Mouse (Mus musculus) embryonic facial prominence, embryonic 14.5 days (tissue): ENCODE results near the gene Ccdc194. TPM values are rescaled to one million over a fixed set of nuclear protein-coding genes. Genes with fewer than 3 reads are reported as not detected.

Experiments used
- ATAC-seq: fragments of 200-750 bp; cut with Nextera tagmentation; 2 replicates; pipeline ENCODE4 v1.8.0; 2017; ENCODE audit warnings: low read depth, moderate number of reproducible peaks, moderate TSS enrichment
- DNase-seq: peaks from one replicate; pipeline ENCODE4 v3.0.0-alpha.2; 2015; ENCODE audit warnings: low spot score
- H3K27ac ChIP-seq: fragments of 300-500 bp; sonication (generic); replicated peaks from 2 replicates; pipeline ENCODE4 v1.5.1; 2014; ENCODE audit warnings: low read depth, mild to moderate bottlenecking, low read length, moderate library complexity
- H3K27me3 ChIP-seq: fragments of 300-500 bp; sonication (generic); replicated peaks from 2 replicates; pipeline ENCODE4 v1.6.1; 2014; ENCODE audit warnings: low read length; ENCODE audit not compliant: control insufficient read depth, insufficient read depth
- H3K36me3 ChIP-seq: fragments of 300-500 bp; sonication (generic); 2 replicates; pipeline ENCODE4 v1.6.1; 2014; ENCODE audit warnings: low read length, mixed read lengths; ENCODE audit not compliant: control insufficient read depth, insufficient read depth
- H3K4me1 ChIP-seq: fragments of 300-500 bp; sonication (generic); 2 replicates; pipeline ENCODE4 v1.6.1; 2014; ENCODE audit warnings: antibody characterized with exemption, low read length; ENCODE audit not compliant: control insufficient read depth, insufficient read depth
- H3K4me2 ChIP-seq: fragments of 300-500 bp; sonication (generic); 2 replicates; pipeline ENCODE4 v1.6.1; 2014; ENCODE audit warnings: low read depth, mild to moderate bottlenecking, low read length, moderate library complexity, mixed read lengths
- H3K4me3 ChIP-seq: fragments of 300-500 bp; sonication (generic); 2 replicates; pipeline ENCODE4 v1.5.1; 2014; ENCODE audit warnings: low read depth, mild to moderate bottlenecking, low read length
- H3K9ac ChIP-seq: fragments of 300-500 bp; sonication (generic); 2 replicates; pipeline ENCODE4 v1.6.1; 2014; ENCODE audit warnings: low read depth, mild to moderate bottlenecking, low read length, moderate library complexity, mixed read lengths
- H3K9me3 ChIP-seq: fragments of 300-500 bp; sonication (generic); 2 replicates; pipeline ENCODE4 v1.6.1; 2016; ENCODE audit warnings: low read length; ENCODE audit not compliant: control insufficient read depth
- WGBS: fragments of 180-500 bp; shearing (Covaris S2); extraction: QIAGEN DNeasy Blood & Tissue Kit; methylation state at CpG from one replicate; pipeline ENCODE4 v1.1.7; 2014; 5-methylcytosine and 5-hydroxymethylcytosine counted together
- polyA plus RNA-seq: library from polyadenylated mRNA; unstranded; fragments of >200 nt; fragmentation: Nextera tagmentation; extraction: Ambion mirVana; gene quantifications from 2 replicates; pipeline ENCODE4 v1.2.1, GENCODE M21; 2014

Ccdc194 gene
- polyA plus RNA-seq, 1 experiment from 2014 or later: 3.5 TPM

DNA sequence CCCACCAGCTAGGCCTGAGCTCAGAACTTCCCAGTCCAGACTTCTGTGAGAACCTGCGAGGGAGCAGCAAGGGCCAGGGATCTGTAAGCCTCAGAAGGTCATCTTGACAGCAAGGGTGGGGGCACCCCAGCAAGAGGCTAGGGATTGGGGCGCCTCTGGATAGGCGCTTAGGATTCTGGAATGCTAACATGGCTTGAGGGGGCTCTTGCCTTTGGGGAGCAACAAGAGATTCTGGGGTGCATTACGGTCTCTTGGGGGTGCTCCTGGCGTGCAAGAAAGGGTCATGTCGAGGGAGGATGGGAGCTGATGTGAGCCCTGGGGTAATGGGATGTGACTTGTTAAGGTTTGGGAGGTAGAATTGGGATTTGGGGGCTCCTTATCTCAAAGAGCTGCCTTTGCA, 43.4 kb upstream of the Ccdc194 start:
- no peak for ATAC-seq
- Histone ChIP-seq H3K9me3 (no peaks in the 10 kb centered on the region), H3K4me2 (peak overlapping the region; percentile 87), H3K4me3 (peak overlapping the region; percentile 62), H3K27me3 (no peaks in the 10 kb centered on the region; the same call in 1 of the 2 replicates), H3K27ac (peak overlapping the region; percentile 81; the same call in 1 of the 2 replicates), H3K9ac (peak overlapping the region; percentile 74; the same call in 1 of the 2 replicates), H3K36me3 (no peaks in the 10 kb centered on the region), H3K4me1 (peaks cover 19% of the 10 kb centered on the region; the same call in 1 of the 2 replicates)
- 10% methylated on average over 6 of the region's 6 CpGs for WGBS
- no peak for DNase-seq

GRCm38 (mm10) chr8:71568387-71568937, 43.0 kb upstream of the Ccdc194 start, which contains the start of gene Slc27a1:
Gene Slc27a1, plus strand, starts transcription at chr8:71568882.
- Histone ChIP-seq H3K4me2 (peak within 1 kb of the TSS; percentile 87), H3K9me3 (no peaks in the 10 kb centered on the region), H3K4me3 (peak within 1 kb of the TSS; percentile 62), H3K9ac (peak within 1 kb of the TSS; percentile 74), H3K4me1 (peaks cover 19% of the 10 kb centered on the region; the same call in 1 of the 2 replicates), H3K36me3 (no peaks in the 10 kb centered on the region), H3K27me3 (peaks cover 3% of the 10 kb centered on the region; the same call in 1 of the 2 replicates), H3K27ac (peak within 1 kb of the TSS; percentile 81)
- 8% methylated on average over 13 of the region's 13 CpGs for WGBS
- no peak for ATAC-seq
- no peak for DNase-seq

- Histone ChIP-seq H3K27me3 (peaks cover 11% of the 10 kb centered on the region), H3K36me3 (no peaks in the 10 kb centered on the region), H3K9ac (no peak overlapping the region), H3K9me3 (no peaks in the 10 kb centered on the region), H3K4me1 (peaks cover 15% of the 10 kb centered on the region; the same call in 1 of the 2 replicates), H3K4me2 (no peak overlapping the region), H3K4me3 (no peak overlapping the region), H3K27ac (no peak overlapping the region)
- no peak for DNase-seq
- WGBS: 70% methylated on average over 7 of the region's 7 CpGs
- no peak for ATAC-seq
Measured at GRCm38 (mm10) chr8:71567587-71567986, 42.1 kb upstream of the Ccdc194 start.

DNA sequence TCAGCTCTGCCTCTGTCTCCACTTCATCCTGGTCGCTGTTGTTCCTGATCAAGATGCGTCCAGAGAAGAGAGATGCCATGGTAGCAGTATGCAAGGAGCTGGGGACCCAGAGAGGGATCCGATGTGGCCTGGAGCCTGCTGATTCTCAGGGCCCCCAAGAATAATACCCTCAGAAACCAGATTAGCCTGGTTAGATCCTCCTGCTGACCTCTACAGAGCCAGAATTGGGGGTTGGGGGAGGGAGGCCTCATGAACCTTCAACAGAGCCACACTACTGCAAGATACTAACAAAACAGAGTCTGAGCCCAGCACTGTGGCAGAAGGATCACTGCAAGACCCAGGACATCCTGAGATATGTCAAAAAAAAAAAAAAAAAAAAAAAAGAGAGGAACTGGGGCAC, 41.0 kb upstream of the Ccdc194 start, which contains the start of gene Nxnl1:
Gene Nxnl1, minus strand, starts transcription at position 101 of the 400 bp plus-strand sequence.
- Histone ChIP-seq H3K4me2 (no peak within 1 kb of the TSS), H3K36me3 (no peaks in the 10 kb centered on the region), H3K9me3 (no peaks in the 10 kb centered on the region), H3K4me1 (peaks cover 14% of the 10 kb centered on the region; the same call in 1 of the 2 replicates), H3K27me3 (peaks cover 22% of the 10 kb centered on the region), H3K9ac (peak within 1 kb of the TSS; percentile 34; the same call in 1 of the 2 replicates), H3K27ac (no peak within 1 kb of the TSS), H3K4me3 (no peak within 1 kb of the TSS)
- no peak for ATAC-seq
- no peak for DNase-seq
- WGBS: 72% methylated on average over 3 of the region's 3 CpGs

GRCm38 (mm10) chr8:71563992-71564391, 38.5 kb upstream of the Ccdc194 start:
- Histone ChIP-seq H3K27me3 (peaks cover 45% of the 10 kb centered on the region), H3K4me2 (no peak overlapping the region), H3K4me3 (no peak overlapping the region), H3K36me3 (no peaks in the 10 kb centered on the region), H3K27ac (no peak overlapping the region), H3K9me3 (no peaks in the 10 kb centered on the region), H3K4me1 (0 out of 2 replicates have a peak, but pooled peaks cover 4% of the 10 kb centered on the region), H3K9ac (no peak overlapping the region)
- WGBS: 86% methylated on average over 4 of the region's 4 CpGs
- DNase-seq (no peak), ATAC-seq (no peak)

- Histone ChIP-seq H3K4me1 (no peaks in the 10 kb centered on the region), H3K9ac (peak overlapping the region; percentile 40; the same call in 1 of the 2 replicates), H3K27me3 (peaks cover 58% of the 10 kb centered on the region), H3K4me3 (peak overlapping the region; percentile 31), H3K36me3 (no peaks in the 10 kb centered on the region), H3K9me3 (no peaks in the 10 kb centered on the region), H3K27ac (no peak overlapping the region), H3K4me2 (peak overlapping the region; percentile 52)
- 1% methylated on average over 30 of the region's 33 CpGs for WGBS
- DNase-seq: no peak
- ATAC-seq: peak; percentile 50; the same call in 1 of the 2 replicates
Measured at GRCm38 (mm10) chr8:71562751-71563150, 37.2 kb upstream of the Ccdc194 start.

DNA sequence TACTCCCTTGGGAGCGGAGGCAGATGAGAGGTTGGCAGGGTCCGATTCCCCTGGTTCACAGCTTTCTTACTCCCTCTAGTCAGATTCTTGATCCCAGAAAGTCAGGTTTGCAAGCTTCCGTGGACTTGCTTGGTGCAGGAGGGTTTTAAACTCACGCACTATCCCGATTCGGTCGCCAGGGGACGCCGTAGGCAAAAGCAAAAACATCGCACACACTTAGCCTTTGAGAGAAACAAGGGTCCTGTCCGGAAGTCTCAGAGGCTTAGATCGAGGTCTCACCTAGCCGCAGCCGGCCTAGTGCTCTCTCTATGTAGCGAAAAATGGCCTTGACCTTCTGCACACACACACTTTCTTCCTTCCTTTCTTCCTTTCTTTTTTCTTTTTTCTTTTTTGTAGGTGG, 35.9 kb upstream of the Ccdc194 start:
- DNase-seq: peak; percentile 72
- Histone ChIP-seq H3K4me2 (no peak overlapping the region), H3K9me3 (no peaks in the 10 kb centered on the region), H3K4me3 (no peak overlapping the region), H3K4me1 (no peaks in the 10 kb centered on the region), H3K9ac (no peak overlapping the region), H3K27me3 (peaks cover 71% of the 10 kb centered on the region), H3K36me3 (no peaks in the 10 kb centered on the region), H3K27ac (no peak overlapping the region)
- WGBS: 3% methylated on average over 15 of the region's 15 CpGs
- peak; percentile 41; the same call in 1 of the 2 replicates for ATAC-seq

GRCm38 (mm10) chr8:71560765-71561164, 35.3 kb upstream of the Ccdc194 start:
- H3K4me3 ChIP-seq: no peak overlapping the region
- 75% methylated on average over 5 of the region's 5 CpGs for WGBS
- H3K4me2 ChIP-seq: no peak overlapping the region
- no peaks in the 10 kb centered on the region for H3K36me3 ChIP-seq
- no peak overlapping the region for H3K9ac ChIP-seq
- no peaks in the 10 kb centered on the region for H3K4me1 ChIP-seq
- DNase-seq (no peak), ATAC-seq (no peak)
- peaks cover 73% of the 10 kb centered on the region for H3K27me3 ChIP-seq
- no peak overlapping the region for H3K27ac ChIP-seq
- no peaks in the 10 kb centered on the region for H3K9me3 ChIP-seq

DNA sequence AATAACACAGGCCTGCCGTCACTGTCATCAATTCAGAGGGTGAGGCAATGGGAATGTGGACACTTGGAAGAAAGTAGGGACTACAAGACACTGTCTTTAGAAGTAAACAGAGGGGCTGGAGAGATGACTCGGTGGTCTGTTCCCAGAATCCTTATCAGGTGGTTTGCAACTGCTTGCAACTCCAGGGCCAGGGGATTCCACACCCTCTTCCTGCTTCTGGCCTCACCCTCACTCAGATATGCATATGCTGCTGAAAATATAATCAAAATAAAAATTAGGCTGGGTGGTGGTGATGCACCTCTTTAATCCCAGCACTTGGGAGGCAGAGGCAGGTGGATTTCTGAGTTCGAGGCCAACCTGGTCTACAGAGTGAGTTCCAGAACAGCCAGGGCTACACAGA, 34.6 kb upstream of the Ccdc194 start:
- Histone ChIP-seq H3K27ac (no peak overlapping the region), H3K4me3 (no peak overlapping the region), H3K27me3 (peaks cover 77% of the 10 kb centered on the region), H3K9me3 (no peaks in the 10 kb centered on the region), H3K4me1 (no peaks in the 10 kb centered on the region), H3K4me2 (no peak overlapping the region), H3K9ac (no peak overlapping the region), H3K36me3 (no peaks in the 10 kb centered on the region)
- WGBS: 75% methylated on average over 3 of the region's 3 CpGs
- DNase-seq (no peak), ATAC-seq (no peak)
